Mouse (Mus musculus): ENCODE results near the gene Car9. TPM values are rescaled to one million over a fixed set of nuclear protein-coding genes. Genes with fewer than 3 reads are reported as not detected.

Gene Car9
- total and polyA plus RNA-seq, 2 experiments from 2014 or later = 1.1 to 4.6 TPM

DNA sequence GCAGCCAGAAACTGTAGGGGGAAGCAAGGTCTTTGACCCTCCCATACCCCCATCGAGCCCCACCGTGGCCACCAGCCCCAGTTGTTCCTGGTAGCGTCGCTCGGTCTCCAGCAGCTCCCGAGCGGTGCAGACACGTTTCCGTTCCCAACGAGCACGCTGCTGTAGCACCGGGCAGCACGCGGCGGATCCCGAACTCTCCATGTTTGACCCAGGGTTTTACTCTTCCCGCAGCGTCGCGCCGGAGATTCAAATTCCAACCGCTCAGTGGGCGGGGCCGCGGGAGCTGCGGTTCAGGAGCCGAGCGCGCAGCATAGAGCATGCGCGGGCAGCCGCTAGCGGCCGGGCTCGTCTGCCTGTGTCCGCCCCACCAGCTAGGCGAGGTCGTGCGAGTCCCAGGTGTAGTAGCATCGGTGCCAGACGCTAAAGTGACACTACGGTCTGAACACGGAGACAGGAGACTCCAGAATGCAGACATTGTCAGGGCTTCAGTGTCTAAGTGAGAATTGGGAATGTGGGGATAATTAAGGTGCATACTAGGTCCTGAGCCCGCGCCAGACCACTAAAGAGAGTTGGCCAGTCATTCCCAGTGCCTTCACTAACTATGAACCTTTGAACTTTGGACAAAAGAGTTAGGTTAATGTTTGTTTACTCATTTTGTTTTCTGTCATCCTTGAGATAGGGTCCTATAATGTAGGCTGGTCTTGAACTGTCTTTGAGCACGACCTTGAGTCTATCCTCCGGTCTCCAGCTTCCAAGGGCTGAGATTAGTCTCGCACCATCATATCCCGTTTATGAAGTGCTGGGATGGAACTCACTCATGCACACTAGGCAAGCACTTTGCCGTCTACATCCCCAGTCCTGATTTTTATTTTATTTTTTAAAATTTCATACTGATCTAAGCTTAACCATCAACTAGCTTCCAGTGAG is 7.1 kb upstream of the Car9 start, which contains the start of gene Arhgef39:
Gene Arhgef39 (minus strand): TSS at position 289 of the 927 bp plus-strand sequence.
- peaks cover 15% of the 10 kb centered on the region for H3K36me3 ChIP-seq (replicated peaks; ENCODE audit: control insufficient read depth, insufficient read depth, low read length)
- H3K9ac ChIP-seq (replicated peaks; ENCODE audit: low read depth, low read length) = peak within 1 kb of the TSS; percentile 29; the same call in 1 of the 2 replicates
- DNase-seq (ENCODE audit: low spot score) (peak; percentile 92), ATAC-seq (ENCODE audit: insufficient read depth, low read depth) (peak; percentile 92)
- no peaks in the 10 kb centered on the region for H3K9me3 ChIP-seq (replicated peaks; ENCODE audit: control insufficient read depth, low read length)
- H3K27me3 ChIP-seq (ENCODE audit: control insufficient read depth, insufficient read depth, low read length) = no peaks in the 10 kb centered on the region
- 6% methylated on average over 50 of the region's 50 CpGs for WGBS
- H3K4me2 ChIP-seq (ENCODE audit: low read depth, low read length) = peak within 1 kb of the TSS; percentile 72
- H3K27ac ChIP-seq (ENCODE audit: low read depth) = no peak within 1 kb of the TSS; the same call in 1 of the 2 replicates
- H3K4me1 ChIP-seq (ENCODE audit: control insufficient read depth, insufficient read depth) = peaks cover 23% of the 10 kb centered on the region
- no peak for TF ChIP-seq CTCF (IDR thresholded peaks at IDR 0.05; ENCODE audit: low read depth)
- TF ChIP-seq EP300 (IDR thresholded peaks at IDR 0.05; ENCODE audit: low read depth) = no peak
- peak within 1 kb of the TSS; percentile 57 for H3K4me3 ChIP-seq (ENCODE audit: low read depth, low read length)

DNA sequence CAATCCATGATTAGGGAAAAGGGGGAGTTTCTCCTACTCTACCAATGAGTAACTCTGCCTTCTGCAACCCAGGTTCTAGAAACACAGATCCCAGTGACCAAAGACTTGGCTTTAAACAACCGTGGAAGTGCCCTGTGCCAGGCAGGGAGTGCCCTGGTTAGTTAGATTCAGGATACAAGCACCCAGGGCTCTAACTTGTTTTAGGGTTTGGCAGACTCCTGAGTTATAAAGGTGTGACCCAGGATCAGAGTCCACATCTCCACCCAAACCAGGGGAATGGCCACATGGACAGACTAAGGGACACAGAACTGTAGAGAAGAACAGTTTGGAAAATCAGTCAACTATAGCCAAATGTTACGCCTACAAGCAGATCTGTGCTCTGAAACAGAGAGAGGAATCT is 3.7 kb upstream of the Car9 start:
- peaks cover 20% of the 10 kb centered on the region for H3K4me1 ChIP-seq (ENCODE audit: control insufficient read depth, insufficient read depth)
- no peak overlapping the region for H3K4me3 ChIP-seq (ENCODE audit: low read depth, low read length)
- H3K4me2 ChIP-seq (ENCODE audit: low read depth, low read length) = no peak overlapping the region
- no peak overlapping the region for H3K9ac ChIP-seq (replicated peaks; ENCODE audit: low read depth, low read length)
- ATAC-seq (ENCODE audit: insufficient read depth, low read depth) = no peak
- DNase-seq (ENCODE audit: low spot score) = no peak
- no peak overlapping the region for H3K27ac ChIP-seq (ENCODE audit: low read depth)
- no peaks in the 10 kb centered on the region for H3K9me3 ChIP-seq (replicated peaks; ENCODE audit: control insufficient read depth, low read length)
- TF ChIP-seq EP300 (IDR thresholded peaks at IDR 0.05; ENCODE audit: low read depth) = no peak
- no peaks in the 10 kb centered on the region for H3K27me3 ChIP-seq (ENCODE audit: control insufficient read depth, insufficient read depth, low read length)
- no peaks in the 10 kb centered on the region for H3K36me3 ChIP-seq (replicated peaks; ENCODE audit: control insufficient read depth, insufficient read depth, low read length)
- WGBS = 81% methylated on average over 2 of the region's 2 CpGs

DNA sequence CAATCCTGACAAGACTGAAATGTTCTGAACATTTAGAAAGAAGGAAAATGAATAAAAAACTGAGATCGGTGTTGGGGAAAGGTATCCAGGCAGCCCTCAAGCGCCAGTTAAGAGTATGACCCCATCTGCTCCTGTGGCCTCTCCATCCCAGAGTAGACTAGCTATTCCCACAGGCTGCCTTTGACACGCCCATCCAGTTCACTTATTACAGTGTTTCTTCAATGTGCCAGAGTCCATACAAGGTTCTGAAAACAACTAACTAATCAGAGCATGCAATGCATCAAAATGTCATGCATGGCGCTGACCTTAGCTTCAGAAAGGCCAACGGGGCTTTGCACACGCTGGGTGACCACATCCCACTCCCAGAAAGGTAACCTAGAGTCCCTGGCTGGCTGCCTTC is 3.3 kb upstream of the Car9 start:
- H3K9me3 ChIP-seq (replicated peaks; ENCODE audit: control insufficient read depth, low read length) = no peaks in the 10 kb centered on the region
- H3K4me3 ChIP-seq (ENCODE audit: low read depth, low read length) = no peak overlapping the region
- H3K4me1 ChIP-seq (ENCODE audit: control insufficient read depth, insufficient read depth) = peaks cover 18% of the 10 kb centered on the region
- no peak overlapping the region for H3K4me2 ChIP-seq (ENCODE audit: low read depth, low read length)
- DNase-seq (ENCODE audit: low spot score) (no peak), ATAC-seq (ENCODE audit: insufficient read depth, low read depth) (no peak)
- no peak for TF ChIP-seq CTCF (IDR thresholded peaks at IDR 0.05; ENCODE audit: low read depth)
- TF ChIP-seq EP300 (IDR thresholded peaks at IDR 0.05; ENCODE audit: low read depth) = no peak
- 82% methylated on average over 6 of the region's 6 CpGs for WGBS
- no peaks in the 10 kb centered on the region for H3K36me3 ChIP-seq (replicated peaks; ENCODE audit: control insufficient read depth, insufficient read depth, low read length)
- H3K9ac ChIP-seq (replicated peaks; ENCODE audit: low read depth, low read length) = no peak overlapping the region
- H3K27me3 ChIP-seq (ENCODE audit: control insufficient read depth, insufficient read depth, low read length) = no peaks in the 10 kb centered on the region
- H3K27ac ChIP-seq (ENCODE audit: low read depth) = no peak overlapping the region

DNA sequence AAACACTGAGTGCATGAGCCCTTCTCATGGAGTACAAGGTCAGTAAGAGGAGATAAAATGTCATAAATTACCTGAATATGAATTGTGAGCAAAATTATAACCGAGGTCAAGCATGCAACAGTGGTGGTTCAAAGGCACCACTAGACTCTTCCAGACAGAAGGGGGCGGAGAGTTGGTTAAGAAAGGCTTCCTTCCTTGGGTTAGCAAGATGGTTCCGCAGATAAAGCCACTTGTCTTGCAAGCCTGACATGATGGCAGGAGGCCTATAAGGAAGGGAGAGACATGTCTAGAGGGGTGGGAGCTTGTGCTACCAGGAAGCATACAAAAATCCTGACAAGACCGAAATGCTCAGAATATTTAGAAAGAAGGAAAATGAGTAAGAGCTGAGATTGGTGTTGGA is 2.5 kb upstream of the Car9 start:
- ATAC-seq (ENCODE audit: insufficient read depth, low read depth) = no peak
- no peaks in the 10 kb centered on the region for H3K27me3 ChIP-seq (ENCODE audit: control insufficient read depth, insufficient read depth, low read length)
- H3K4me1 ChIP-seq (ENCODE audit: control insufficient read depth, insufficient read depth) = peaks cover 12% of the 10 kb centered on the region; the same call in 1 of the 2 replicates
- no peak overlapping the region for H3K27ac ChIP-seq (ENCODE audit: low read depth)
- no peaks in the 10 kb centered on the region for H3K9me3 ChIP-seq (replicated peaks; ENCODE audit: control insufficient read depth, low read length)
- TF ChIP-seq EP300 (IDR thresholded peaks at IDR 0.05; ENCODE audit: low read depth) (no peak), CTCF (IDR thresholded peaks at IDR 0.05; ENCODE audit: low read depth) (no peak)
- H3K4me2 ChIP-seq (ENCODE audit: low read depth, low read length) = no peak overlapping the region
- no peak for DNase-seq (ENCODE audit: low spot score)
- no peak overlapping the region for H3K9ac ChIP-seq (replicated peaks; ENCODE audit: low read depth, low read length)
- H3K36me3 ChIP-seq (replicated peaks; ENCODE audit: control insufficient read depth, insufficient read depth, low read length) = no peaks in the 10 kb centered on the region
- WGBS = 77% methylated on average over 4 of the region's 4 CpGs
- no peak overlapping the region for H3K4me3 ChIP-seq (ENCODE audit: low read depth, low read length)

DNA sequence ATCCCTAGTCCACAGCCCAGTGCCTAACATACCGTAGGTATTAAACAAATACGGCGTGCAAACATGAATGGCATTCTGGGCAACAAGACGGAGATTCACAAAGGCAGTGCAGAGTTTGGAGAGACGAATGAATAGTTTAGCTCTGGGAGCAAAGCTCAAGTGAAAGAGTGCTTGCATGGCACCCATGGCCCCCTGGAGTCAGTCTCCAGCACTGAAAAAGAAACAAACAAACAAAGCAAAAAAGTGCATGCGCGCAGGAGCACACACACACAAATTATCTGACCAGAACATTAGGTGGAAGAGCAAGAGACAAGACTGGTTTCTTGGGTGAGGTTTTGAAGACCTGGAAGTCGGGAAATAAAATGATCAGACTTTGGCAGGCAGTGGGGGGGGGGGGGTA is 692 bp upstream of the Car9 start:
- no peak overlapping the region for H3K9ac ChIP-seq (replicated peaks; ENCODE audit: low read depth, low read length)
- H3K36me3 ChIP-seq (replicated peaks; ENCODE audit: control insufficient read depth, insufficient read depth, low read length) = no peaks in the 10 kb centered on the region
- WGBS = 88% methylated on average over 8 of the region's 8 CpGs
- H3K9me3 ChIP-seq (replicated peaks; ENCODE audit: control insufficient read depth, low read length) = no peaks in the 10 kb centered on the region
- peaks cover 8% of the 10 kb centered on the region; the same call in 1 of the 2 replicates for H3K4me1 ChIP-seq (ENCODE audit: control insufficient read depth, insufficient read depth)
- TF ChIP-seq CTCF (IDR thresholded peaks at IDR 0.05; ENCODE audit: low read depth) = no peak
- no peak for TF ChIP-seq EP300 (IDR thresholded peaks at IDR 0.05; ENCODE audit: low read depth)
- ATAC-seq (ENCODE audit: insufficient read depth, low read depth) = no peak
- no peaks in the 10 kb centered on the region for H3K27me3 ChIP-seq (ENCODE audit: control insufficient read depth, insufficient read depth, low read length)
- DNase-seq (ENCODE audit: low spot score) = no peak
- no peak overlapping the region for H3K27ac ChIP-seq (ENCODE audit: low read depth)
- no peak overlapping the region for H3K4me2 ChIP-seq (ENCODE audit: low read depth, low read length)
- no peak overlapping the region for H3K4me3 ChIP-seq (ENCODE audit: low read depth, low read length)
